Mouse (Mus musculus): Measurements from ENCODE around the gene Cemip.
A peak's percentile ranks its signal among the peaks of the same experiment; 100 is the strongest.
"Not testable (repeated sequence)": the region's sequence is repeated elsewhere in the genome, so short reads cannot be mapped to it uniquely, and the experiment has no call there.

Gene Cemip

DNA sequence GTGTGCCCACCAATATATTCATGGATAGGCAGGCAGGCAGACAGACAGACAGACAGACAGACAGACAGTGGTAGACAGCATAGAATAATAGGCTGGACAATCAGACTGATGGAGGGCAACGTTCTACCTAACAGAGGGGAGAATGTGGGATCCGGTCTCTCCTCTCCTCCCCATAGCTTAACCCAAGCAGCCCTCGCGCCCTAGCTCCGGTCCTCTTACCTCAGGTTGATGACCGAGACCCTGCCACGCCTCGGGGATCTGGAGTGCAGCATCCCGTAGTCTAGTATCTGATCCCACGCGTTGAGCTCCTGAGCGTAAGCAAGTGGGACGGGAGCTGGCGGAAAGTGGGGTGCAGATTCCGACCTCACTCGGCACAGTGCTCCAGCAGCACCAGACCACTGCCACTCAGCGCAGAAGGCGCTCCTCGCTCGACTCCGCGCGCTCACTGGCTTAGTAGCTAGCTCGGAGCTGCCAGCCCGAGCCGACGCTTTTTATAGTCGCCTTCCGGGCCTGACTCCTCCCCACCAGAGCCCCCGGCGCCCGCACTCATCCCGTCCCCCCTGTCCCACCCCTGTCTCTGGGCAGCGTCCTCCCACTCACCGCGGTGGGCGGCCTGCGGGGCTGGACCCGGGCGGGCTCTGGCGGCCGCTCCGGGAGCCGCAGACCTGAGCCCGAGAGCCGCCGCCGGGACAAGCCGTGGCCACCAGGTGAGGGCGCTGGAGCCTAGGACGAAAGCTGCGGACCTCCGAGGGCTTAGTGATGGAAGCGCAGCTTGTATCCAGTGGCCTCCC is at the start of gene Cemip:
Gene Cemip (minus strand): TSS at position 464 of the 791 bp plus-strand sequence.
- peak; percentile 82 for DNase-seq

DNA sequence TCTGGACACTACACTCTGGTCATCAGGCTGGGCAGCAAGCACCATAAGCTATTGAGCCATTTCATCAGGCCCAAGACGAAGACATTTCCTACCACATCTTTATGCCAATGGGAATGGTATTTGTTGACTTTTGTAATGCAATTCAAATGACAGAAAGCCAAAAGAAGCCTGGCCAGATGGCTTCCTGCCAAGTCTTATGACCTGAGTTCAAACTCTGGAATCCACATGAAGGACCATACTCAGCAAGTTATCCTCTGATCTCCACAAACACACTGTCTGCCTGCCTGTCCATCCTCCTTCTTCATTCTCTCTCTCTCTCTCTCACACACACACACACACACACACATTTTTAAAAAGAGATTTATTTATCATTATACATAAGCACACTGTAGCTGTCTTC is 46.4 kb upstream of the Cemip start:
- DNase-seq, result peak; percentile 97

DNA sequence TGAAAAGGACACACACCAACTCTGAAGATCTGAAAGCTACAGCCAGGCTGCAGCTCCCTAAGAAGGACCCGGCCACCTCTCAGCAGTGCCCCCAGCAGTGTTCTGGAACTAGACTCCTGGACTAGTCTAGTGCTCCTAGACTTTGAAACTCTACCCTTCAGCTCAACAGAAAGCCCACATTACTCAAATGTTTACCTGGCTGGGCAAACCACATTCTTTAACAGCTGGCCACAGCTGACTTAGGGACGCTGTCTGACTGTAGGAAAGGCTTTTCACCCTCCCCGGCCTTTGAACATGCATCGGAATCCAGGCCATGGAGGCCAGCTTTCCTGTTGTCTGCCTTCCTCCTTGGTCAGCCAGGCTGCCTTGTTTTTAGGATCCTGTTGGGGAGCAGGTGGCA is 45.4 kb upstream of the Cemip start:
- peak; percentile 70 for DNase-seq

DNA sequence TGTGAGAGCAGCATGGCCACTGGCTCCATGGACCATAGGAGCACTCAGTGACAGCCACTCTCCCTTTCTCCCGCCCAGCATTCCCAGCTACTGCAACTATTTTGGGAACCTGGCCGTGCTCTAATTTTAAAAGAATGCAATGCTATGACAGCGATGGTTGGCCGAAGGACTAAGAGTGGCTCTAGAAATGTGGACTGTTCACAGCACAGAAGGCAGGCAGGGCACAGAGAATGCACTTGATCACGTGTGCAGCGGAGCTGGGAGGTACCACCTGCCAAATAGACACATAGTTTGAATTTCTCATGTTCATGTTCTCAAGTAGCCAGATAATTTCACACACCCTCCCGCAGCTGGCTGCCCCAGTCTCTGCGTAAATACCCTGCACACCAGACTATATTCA is 42.4 kb upstream of the Cemip start:
- DNase-seq, result peak; percentile 74

DNA sequence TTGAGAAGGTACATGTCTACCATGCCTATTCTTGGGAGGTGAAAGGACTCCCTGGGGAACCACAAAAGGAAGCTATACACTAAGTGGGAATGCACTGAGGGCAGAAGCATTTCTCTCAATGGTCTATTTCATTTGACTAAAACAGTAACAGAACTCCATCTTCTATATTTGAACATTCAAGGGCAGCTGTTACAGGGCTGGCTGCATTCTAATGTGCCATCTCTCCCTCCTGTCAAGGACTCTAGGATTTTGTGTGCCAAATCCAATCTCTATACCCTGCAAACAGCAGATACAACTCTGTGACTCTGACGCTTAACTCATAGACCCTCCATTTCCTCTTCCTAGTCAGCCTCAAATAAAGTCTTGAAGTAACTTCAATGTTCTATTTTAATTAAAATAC is 39.4 kb upstream of the Cemip start:
- DNase-seq, result no peak

DNA sequence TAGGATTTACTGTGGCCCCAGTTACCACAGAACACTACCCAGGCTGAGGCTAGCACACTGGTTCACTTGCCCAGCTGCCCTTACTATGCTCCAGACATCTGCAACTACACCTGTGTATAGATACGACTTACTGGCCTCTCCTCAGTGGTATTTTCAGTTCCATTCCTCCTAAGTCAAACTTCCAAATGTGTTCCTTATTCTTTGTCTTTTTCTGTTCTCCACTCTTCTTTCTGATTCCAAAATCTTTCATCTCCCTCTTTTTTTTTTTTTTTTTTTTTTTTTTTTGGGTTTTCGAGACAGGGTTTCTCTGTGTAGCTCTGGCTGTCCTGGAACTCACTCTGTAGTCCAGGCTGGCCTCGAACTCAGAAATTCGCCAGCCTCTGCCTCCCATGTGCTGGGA is 37.3 kb upstream of the Cemip start:
- DNase-seq, result not testable (repeated sequence)

DNA sequence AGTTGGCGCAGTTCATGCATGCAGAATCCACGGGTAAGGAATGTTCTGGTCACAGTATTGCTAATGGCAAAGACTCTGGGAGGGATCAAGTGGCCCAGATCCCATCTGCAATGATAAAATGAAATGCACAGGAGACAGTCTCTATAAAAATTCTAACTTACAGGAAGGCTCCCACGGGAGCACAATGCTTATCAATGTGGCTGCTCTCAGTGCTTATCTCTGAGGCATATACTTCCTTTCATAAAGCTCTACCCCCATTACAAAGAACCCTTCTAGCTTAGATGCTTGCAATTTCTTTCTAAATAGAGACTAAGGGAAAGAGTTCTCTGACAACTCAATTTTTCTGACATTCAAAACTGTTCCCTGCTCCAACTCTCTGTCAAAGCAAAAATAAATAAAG is 35.5 kb upstream of the Cemip start:
- DNase-seq, result no peak

DNA sequence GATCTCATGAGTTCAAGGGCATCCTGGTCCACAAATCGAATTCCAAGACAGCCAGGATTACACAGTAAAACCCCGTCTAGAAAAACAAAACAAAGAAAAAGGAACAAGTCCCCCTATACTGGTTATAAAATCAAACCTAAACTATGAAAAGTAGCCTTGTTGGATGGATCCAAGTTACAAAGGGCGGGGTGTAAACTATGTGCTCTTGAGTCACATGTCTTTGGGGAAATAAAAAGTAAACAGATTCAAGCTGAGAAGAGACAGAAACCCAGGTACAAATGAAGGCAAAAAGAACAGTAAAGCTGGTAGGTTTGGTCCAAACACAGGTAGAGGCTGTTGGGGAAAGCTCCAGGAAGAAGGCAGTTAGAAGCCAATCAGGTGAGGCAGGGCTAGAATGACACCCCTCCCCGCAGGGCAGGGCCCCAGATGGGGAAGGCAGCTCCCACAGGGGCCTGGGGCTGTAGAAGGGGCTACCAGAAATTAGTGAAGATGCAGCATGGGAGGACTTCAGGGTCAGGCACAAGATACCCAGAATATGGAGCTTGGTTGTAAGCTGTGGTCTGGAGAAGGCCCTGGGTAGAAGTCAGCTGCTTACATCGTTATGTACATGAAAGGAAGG is 33.9 kb upstream of the Cemip start:
- no peak for DNase-seq

DNA sequence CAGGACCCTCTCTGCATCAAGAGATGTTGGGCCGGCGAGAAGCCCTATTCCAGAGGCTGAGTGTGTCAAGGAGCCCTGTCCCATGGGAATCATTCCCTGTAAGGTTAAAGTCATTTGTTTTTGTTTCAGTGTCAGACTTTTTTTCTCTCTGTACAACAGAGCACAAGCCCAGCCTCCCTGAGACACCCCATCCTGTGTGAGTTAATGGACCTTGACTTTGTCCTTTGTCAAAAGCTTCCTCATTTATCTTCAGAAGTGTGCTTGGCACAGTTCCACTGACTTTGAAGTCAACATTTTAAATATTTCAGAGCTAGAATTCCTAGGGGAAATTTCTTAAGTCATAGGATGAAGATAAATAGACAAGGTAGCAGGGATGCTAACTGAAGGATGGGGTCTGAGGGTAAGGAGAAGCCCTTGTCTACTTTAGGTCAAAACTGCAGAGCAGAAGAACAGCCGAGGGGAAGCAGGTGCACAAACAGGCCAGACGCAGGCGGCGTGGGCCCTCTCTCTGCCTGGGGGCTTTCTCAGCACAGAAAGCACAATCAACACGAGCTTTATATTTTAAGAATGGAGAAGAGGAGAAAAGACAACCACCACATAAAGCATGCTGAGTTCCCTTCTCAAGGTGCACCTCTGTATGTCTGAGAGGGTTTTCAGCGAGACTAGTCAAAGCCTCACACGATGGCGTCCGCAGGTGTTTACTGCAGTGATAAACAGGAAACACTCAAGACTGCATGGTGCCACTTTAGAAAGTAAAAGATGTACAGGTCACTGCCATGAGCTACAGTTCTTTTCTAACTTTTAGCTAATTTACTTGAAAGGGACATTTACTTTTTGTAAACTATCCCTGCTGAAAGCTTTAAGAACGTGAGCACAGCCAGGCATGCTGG is 33.2 kb upstream of the Cemip start:
- peak; percentile 58 for DNase-seq

DNA sequence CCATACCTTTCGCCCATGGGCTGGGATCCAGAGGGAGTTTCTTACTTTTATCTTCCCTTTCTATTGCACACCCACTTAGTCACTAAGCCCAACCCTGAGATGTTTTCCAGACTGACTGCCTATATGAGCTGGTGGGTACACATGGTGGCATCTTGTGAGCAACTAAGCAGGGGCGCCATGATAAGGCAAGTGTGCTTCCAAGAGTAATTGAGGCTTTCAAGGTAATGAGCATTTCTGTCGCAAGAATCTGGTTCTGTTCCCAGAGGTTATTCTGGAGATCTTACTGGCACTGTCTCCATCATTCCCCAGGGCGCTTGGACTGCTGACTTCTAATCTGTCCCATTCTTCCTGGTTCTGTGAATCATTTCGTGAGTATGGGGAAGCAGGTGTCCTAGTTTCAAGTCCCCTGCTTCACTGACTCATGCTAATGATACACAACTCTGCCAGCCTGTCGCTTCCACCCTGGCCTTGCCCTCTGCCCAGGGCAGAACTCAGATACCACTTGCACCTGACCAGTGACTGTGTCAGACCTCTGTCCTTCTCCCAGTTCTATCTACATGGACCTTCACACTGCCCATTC is 31.3 kb upstream of the Cemip start:
- DNase-seq, result peak; percentile 79

DNA sequence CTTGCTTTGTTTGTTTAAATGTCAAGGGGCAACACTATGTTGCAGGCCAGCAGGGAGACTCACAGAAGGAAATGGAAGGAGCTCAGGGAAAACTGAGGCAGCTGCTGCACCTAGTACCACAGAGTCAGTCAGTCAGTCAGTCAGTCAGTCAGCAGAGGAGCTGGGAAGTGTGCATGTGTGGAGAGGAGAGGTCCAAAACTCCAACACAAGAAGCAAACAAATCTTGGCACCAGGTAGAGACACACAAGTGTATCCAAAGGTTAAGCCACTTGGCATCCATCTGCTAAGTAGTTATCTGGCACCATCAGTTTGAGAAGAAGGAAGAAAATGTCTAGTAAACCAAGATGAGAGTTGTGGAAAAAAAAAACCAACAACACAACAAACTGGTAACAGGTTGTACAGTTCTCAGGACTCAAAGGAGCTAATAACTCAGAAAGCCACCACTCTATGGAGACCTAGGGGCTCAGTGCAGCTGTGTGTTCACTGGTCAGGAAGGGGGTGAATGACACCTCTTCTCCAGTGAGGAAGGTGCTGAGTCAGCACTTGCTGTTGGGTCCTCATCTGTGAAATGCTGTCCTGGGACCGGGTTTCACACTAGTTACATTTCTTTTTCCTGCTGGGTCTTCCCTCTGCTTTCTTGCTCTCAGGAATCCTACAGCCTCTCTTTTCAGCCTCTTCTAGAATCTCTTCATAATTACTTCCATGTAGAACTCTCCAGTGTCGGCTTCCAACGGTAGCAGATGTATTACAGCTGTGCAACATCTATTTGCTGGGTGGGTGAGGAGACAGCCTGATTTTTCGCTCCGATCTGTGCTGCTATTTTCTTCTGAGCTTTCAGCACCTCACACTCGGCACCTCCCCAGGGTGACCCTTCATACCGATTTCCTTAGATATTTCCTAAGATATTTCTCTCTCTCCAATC is 30.6 kb upstream of the Cemip start:
- peak; percentile 91 for DNase-seq

DNA sequence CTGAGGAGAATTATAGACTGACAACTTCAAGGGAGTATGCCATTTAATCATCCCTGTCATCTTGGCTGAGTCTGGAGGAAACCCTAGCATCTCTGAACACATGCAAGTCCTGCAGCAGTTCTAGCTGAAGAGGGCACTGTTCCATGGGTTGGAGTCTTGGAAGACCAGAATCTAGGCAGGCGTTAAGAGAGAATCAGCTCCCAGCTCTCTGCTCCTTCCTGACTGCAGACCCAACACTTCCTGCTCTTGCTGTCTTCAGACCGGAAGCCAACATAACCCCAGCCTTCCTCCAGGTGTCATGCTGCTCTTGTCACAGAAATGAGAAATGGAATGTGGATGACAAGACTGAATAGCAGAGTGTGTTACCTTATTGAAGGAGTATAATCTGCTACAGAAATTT is 29.1 kb upstream of the Cemip start:
- peak; percentile 43 for DNase-seq

DNA sequence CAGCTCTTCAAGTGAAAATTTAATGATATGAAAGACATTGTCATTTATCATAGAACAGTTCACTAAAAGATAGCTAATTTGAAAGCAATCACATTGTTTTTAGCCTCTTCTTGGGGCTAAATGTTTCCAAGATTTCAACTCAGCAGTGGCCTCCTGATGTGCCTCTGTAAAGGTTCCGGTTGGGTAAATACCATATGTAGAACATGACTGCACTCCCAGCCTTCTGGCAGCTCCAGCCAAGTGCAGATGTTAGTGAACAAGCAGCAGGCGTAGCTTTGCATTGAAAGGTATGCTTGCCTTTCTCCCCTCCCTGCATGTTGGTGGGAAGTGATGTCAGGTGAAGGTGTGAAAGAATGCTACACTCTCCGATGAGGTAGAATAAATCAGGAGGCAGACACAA is 28.5 kb upstream of the Cemip start:
- no peak for DNase-seq

DNA sequence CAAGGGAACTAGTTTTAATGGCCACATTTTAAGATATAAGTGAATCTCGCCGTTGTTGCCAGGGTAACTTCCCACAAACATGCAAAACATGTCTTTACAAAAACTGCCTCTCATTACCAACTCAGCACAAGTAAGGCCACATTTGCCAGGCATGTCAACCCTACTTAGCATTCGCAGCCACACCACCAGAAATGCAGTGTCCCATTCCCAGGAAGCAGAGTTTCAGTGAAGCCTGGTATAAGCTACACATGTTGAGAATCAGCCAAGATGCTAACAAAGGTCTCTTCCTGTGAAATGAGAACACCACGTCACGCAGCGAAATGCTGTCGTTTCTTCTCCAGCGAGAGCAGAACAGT is 26.7 kb upstream of the Cemip start:
- no peak for DNase-seq

DNA sequence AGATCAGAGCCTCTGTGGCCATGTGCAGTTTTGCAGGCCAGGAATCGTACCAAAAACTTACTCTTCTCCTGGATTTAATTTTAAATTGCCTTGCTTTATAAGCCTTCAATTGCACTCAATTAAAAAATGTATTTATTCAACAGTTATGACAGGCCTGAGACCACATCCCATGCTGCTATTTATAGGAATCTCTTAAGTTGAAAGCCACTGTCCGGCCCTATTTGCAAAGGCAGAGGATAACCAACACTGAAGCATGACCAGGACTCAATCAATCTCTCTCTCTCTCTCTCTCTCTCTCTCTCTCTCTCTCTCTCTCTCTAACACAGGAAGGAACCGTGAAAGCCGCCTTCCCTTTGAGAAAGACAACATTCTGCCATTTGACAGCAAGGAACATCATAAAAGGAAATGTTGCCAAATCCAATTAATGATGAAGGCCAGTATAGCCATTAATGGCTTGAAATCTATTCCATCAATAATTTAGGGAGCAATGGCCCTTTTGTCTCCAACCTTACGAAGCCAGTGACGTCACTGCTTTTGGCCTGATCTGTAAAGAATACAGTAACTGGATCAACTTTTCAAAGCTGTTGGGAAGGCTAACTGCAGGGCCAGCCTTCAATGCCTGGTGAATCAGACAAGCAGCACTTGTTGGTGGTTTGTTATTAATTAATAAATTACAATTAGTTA is 26.2 kb upstream of the Cemip start:
- no peak for DNase-seq

DNA sequence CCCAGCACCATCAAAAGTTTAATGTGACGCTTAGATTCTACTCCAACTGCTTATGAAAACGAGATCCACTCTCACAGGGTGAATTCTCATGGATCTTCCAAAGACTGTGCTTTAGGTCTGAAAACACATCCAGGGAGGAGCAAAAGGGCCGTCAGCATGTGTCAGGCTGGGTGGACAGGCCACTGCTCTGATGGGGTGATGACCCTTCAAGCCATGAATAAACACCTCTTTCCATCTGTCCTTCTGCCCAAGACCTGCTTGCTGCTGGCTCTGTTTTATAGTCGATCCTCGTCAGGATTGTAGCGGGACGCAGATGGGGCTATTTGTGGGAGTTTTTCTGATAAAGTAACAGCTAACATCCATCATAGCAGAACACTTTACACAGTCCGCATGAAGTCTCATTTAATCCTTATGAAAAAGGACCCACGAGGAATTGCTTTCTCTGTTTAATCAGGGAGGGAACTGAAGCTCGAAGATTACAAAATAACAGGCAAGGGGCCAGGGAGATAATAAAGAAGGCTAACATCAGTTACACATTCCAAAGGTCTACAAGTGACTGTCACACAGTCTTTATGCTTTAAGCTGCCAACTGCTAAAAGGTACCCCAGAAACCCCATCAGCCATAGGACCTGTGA is 25.5 kb upstream of the Cemip start:
- no peak for DNase-seq

DNA sequence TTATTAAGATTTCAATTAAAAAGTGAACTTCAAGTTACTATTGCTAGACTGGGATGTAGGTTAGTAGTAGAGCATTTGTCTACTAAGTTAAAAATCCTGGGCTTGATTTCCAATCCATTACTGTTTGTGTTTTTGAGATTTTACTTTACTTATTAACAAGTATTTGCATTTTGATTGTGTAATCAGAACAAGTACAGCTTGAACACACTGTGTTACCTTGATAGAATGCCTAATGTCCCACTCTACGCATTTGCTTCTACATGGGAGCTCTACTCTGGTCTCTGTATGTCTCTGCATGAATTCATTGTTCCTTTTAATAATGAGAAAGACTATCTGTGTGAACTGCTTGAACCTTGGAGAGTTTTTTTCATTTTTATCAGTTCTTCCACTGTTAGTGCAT is 20.6 kb upstream of the Cemip start:
- DNase-seq, result no peak

DNA sequence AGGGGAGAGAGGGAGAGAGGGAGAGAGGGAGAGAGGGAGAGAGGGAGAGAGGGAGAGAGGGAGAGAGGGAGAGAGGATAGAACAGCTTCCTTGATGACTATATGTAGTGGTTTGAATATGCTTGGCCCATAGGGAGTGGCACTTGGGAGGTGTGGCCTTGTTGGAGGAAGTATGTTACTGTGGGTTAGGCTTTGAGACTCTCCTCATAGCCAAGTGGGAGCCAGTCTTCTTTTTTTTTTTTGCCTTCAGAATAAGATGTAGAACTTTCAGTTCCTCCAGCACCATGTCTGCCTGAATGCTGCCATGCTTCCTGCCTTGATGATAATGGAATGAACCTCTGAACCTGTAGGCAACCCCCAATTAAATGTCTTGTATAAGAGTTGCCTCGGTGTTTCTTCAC is 16.3 kb upstream of the Cemip start:
- DNase-seq, result no peak

DNA sequence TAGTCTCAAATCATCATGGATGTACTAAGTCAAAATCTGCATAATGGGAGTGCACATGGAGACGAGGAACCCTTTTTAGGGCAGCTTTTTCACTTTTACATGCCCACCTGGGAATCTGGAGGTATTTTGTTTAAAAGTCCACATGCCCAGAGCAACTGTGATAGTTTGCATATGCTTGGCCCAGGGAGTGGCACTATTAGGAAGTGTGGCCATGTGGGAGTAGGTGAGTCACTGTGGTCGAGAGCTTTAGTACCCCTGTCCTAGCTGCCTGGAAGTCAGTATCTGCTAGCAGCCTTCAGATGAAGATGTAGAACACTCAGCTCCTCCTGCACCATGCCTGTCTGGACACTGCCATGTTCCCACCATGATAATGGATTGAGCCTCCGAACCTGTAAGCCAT is 14.4 kb upstream of the Cemip start:
- no peak for DNase-seq

DNA sequence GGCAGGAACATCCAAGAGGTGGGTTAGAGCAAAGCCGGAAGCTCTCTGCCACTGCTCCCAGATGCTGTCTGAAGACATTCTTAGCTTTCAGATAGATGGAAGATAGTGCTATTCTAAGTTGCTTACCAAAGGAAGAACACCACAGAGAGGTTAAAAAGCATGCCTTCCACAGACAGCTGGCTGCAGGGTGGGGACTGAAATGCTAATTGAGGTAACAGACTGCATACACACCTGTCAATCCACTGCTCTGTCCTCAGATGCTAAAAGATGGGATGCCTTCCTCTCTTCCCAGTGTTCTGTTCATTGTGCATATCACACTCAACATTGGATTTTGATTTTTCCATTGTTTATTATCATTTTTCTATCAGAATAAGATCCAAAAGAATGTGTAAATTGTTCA is 11.8 kb upstream of the Cemip start:
- no peak for DNase-seq

DNA sequence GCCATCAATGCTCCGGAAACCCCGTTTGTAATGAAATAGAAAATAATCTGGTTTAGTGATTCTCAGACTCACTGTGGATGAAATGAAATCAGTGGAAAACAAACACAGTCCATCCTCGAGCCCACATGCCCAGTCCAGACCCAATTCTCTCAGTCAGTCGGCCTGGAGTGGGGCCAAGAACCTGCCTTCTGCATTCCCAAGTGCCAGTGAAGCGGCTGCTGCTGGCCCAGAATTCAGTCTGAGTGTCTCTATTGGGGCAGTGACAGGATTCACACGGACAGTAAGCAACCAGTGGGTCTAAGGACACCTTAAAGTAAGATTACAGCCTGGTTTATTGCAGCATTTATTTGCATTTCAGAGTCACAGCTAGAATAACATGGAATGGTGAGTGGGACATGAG is 10.2 kb upstream of the Cemip start:
- DNase-seq, result peak; percentile 68

All from kidney, adult 9 months (tissue).